Mouse (Mus musculus) G1E (cell line): Measurements from ENCODE around the gene Nme7.

Experiments used
- CTCF ChIP-seq: IDR thresholded peaks from 2 replicates; pipeline ENCODE4 v1.5.1; 2012; ENCODE audit warnings: low read depth, low read length, inconsistent platforms, mixed read lengths
- GATA1 ChIP-seq: IDR thresholded peaks from 2 replicates; pipeline ENCODE4 v1.6.1; 2012; ENCODE audit warnings: borderline replicate concordance, low read length, inconsistent platforms, mixed read lengths
- GATA2 ChIP-seq: IDR thresholded peaks from 2 replicates; pipeline ENCODE4 v1.6.1; 2012; ENCODE audit warnings: low read depth, low read length, inconsistent platforms, borderline replicate concordance
- POLR2AphosphoS5 ChIP-seq: IDR thresholded peaks from 2 replicates; pipeline ENCODE4 v1.6.1; 2012; ENCODE audit warnings: low read depth, low read length, inconsistent platforms; ENCODE audit not compliant: insufficient replicate concordance
- TAL1 ChIP-seq: conservative IDR thresholded peaks from 2 replicates; pipeline ENCODE4 v1.6.1; 2012; ENCODE audit warnings: low read depth, low read length, inconsistent platforms, mixed read lengths

DNA sequence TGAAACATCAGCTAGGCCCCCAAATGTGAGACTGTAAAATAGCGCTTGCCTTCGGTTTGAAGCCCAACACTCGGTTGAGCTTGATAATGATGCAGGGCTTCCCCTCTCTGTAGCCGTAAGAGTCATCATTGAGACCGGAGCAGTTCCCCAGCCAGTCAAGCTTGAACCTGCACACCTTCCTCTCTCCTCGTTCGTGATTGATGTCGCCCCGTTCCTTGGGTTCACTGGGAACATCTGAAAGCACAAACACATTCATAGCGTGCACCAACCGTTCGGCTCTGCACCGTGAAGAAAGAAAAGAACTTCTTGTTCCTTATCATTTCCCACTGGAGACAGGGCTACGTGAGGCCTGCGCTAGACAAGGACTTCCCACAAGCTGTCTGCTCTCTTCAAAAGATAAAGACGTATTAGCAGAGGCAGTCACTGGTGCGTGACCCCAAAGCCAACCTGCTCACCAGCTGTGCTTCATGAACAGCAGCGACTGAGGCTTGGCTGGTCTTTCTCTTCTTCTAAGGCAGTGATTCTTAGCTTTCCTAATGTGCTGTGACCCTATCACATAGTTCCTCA is 137.6 kb downstream of the Nme7 start:
- TF ChIP-seq CTCF (no peak), POLR2AphosphoS5 (no peak), GATA2 (no peak), GATA1 (no peak), TAL1 (no peak)
